11 mouse cellular contexts compared by ENCODE assay signal in genomic region chr8:8621236-8621917, GRCm38 (mm10). TPM values are rescaled to one million over a fixed set of nuclear protein-coding genes. Genes with fewer than 3 reads are reported as not detected.
DNase-seq lines count a peak whose midpoint lies in the region; ATAC-seq and TF ChIP-seq lines count a peak whose summit lies in the region.
"Had no signal": no experiment of that assay in that cellular context is flagged by ENCODE, and none has a peak within 500 bp of the region (broad histone marks: within the 10 kb centered on the region; RNA-seq: fewer than 3 reads in every experiment).

No protein-coding gene starts in this region.

- peak overlapping the region; percentile 37 for H3K4me2 ChIP-seq in forebrain, postnatal 0 days (ENCODE audit: low read depth)
- H3K4me2 ChIP-seq in kidney, embryonic 15.5 days, result no peak overlapping the region
- H3K4me2 ChIP-seq: intestine, embryonic 15.5 days; limb, embryonic 13.5 days; lung, embryonic 14.5 days had no signal

- peaks cover 11% of the 10 kb centered on the region for H3K36me3 ChIP-seq in heart, adult 2 months (ENCODE audit: control insufficient read depth, insufficient read depth, low read length)
- H3K36me3 ChIP-seq in forebrain, postnatal 0 days (ENCODE audit: insufficient read depth), result peaks cover 25% of the 10 kb centered on the region
- peaks cover 62% of the 10 kb centered on the region for H3K36me3 ChIP-seq in limb, embryonic 10.5 days
- peaks cover 57% of the 10 kb centered on the region for H3K36me3 ChIP-seq in kidney, embryonic 15.5 days

- TF ChIP-seq CTCF in heart, adult 2 months (IDR thresholded peaks at IDR 0.05), result no peak
- TF ChIP-seq CTCF in forebrain, postnatal 0 days (IDR thresholded peaks at IDR 0.05; ENCODE audit: low read depth), result no peak

- H3K4me3 ChIP-seq in heart, adult 2 months, result no peak overlapping the region
- H3K4me3 ChIP-seq in forebrain, postnatal 0 days (ENCODE audit: low read depth, low read length), result no peak overlapping the region
- no peak overlapping the region for H3K4me3 ChIP-seq in limb, embryonic 10.5 days
- H3K4me3 ChIP-seq in kidney, embryonic 15.5 days (replicated peaks), result no peak overlapping the region
- H3K4me3 ChIP-seq: intestine, embryonic 15.5 days; limb, embryonic 13.5 days had no signal

- WGBS in heart, adult 2 months, result 85% methylated on average over 16 of the region's 16 CpGs
- WGBS in forebrain, postnatal 0 days, result 53% methylated on average over 16 of the region's 16 CpGs
- WGBS in limb, embryonic 10.5 days, result 90% methylated on average over 16 of the region's 16 CpGs
- WGBS in kidney, embryonic 15.5 days, result 82% methylated on average over 16 of the region's 16 CpGs

- no peaks in the 10 kb centered on the region for H3K79me2 ChIP-seq in heart, adult 2 months (replicated peaks; ENCODE audit: control insufficient read depth, insufficient read depth, low read length)

- H3K4me1 ChIP-seq in heart, adult 2 months (ENCODE audit: control insufficient read depth, insufficient read depth, low read length), result peaks cover 8% of the 10 kb centered on the region
- H3K4me1 ChIP-seq in forebrain, postnatal 0 days (ENCODE audit: insufficient read depth), result peaks cover 40% of the 10 kb centered on the region
- peaks cover 66% of the 10 kb centered on the region for H3K4me1 ChIP-seq in limb, embryonic 10.5 days
- peaks cover 24% of the 10 kb centered on the region for H3K4me1 ChIP-seq in kidney, embryonic 15.5 days

- no peaks in the 10 kb centered on the region for H3K9me3 ChIP-seq in forebrain, postnatal 0 days (ENCODE audit: low read length)
- H3K9me3 ChIP-seq in limb, embryonic 10.5 days (replicated peaks), result no peaks in the 10 kb centered on the region
- H3K9me3 ChIP-seq in kidney, embryonic 15.5 days (replicated peaks), result no peaks in the 10 kb centered on the region
- H3K9me3 ChIP-seq: intestine, embryonic 15.5 days; limb, embryonic 13.5 days had no signal

- no peaks in the 10 kb centered on the region for H3K27me3 ChIP-seq in heart, adult 2 months (ENCODE audit: control insufficient read depth, insufficient read depth, low read length)
- no peaks in the 10 kb centered on the region for H3K27me3 ChIP-seq in forebrain, postnatal 0 days (ENCODE audit: insufficient read depth, low read length)
- H3K27me3 ChIP-seq in limb, embryonic 10.5 days (ENCODE audit: low read depth, poor library complexity, severe bottlenecking), result no peaks in the 10 kb centered on the region
- no peaks in the 10 kb centered on the region for H3K27me3 ChIP-seq in kidney, embryonic 15.5 days
- H3K27me3 ChIP-seq: intestine, embryonic 15.5 days; limb, embryonic 13.5 days had no signal

- DNase-seq in heart, adult 11 months, result peak; percentile 75
- DNase-seq in heart, adult 2 months, result no peak
- peak; percentile 61 for DNase-seq in brain, adult 2 months (ENCODE audit: low read depth, low spot score)
- peak; percentile 85 for DNase-seq in forebrain, postnatal 0 days
- DNase-seq in limb, embryonic 10.5 days (ENCODE audit: low spot score), result no peak
- DNase-seq in adrenal gland, postnatal 36 days, result no peak
- DNase-seq: kidney, postnatal 36 days; lung, embryonic 14.5 days had no signal

- no peak overlapping the region for H3K27ac ChIP-seq in heart, adult 2 months
- peak overlapping the region; percentile 84 for H3K27ac ChIP-seq in forebrain, postnatal 0 days (ENCODE audit: low read depth, low read length)
- H3K27ac ChIP-seq in limb, embryonic 10.5 days, result peak overlapping the region; percentile 84; the same call in 1 of the 2 replicates
- no peak overlapping the region for H3K27ac ChIP-seq in kidney, embryonic 15.5 days
- H3K27ac ChIP-seq: intestine, embryonic 15.5 days; limb, embryonic 13.5 days had no signal

- intact Hi-C loops in heart, adult 2 months (cut with DNase I), result no loop called here

- TF ChIP-seq EP300 in heart, adult 2 months (IDR thresholded peaks at IDR 0.05; ENCODE audit: insufficient read depth, low read depth, low read length), result no peak

- no peak overlapping the region for H3K9ac ChIP-seq in heart, adult 2 months (ENCODE audit: low read depth, low read length)
- H3K9ac ChIP-seq in forebrain, postnatal 0 days, result no peak overlapping the region
- no peak overlapping the region for H3K9ac ChIP-seq in kidney, embryonic 15.5 days
- H3K9ac ChIP-seq: intestine, embryonic 15.5 days; limb, embryonic 13.5 days; lung, embryonic 14.5 days had no signal

- TF ChIP-seq POLR2A in heart, adult 2 months (IDR thresholded peaks at IDR 0.05; ENCODE audit: insufficient read depth, low read depth, low read length), result no peak

- ATAC-seq in forebrain, postnatal 0 days, result peak; percentile 76
- ATAC-seq in kidney, embryonic 15.5 days (replicated peaks; ENCODE audit: low FRiP score), result no peak

RNA-seq across cellular contexts. Expression of gene Efnb2, which starts 39.7 kb away (rescaled TPM):
- total RNA-seq in heart, adult 2 months (2021), result 10 to 100 TPM; 16.8 to 24.1 TPM
- polyA plus RNA-seq in heart, adult 2 months (2012; rRNA removed), result 22.2 and 27.8 TPM in 2 replicates
- total RNA-seq in forebrain, postnatal 0 days (2014; rRNA removed), result 50.9 and 53.5 TPM in 2 replicates
- 29.5 and 29.6 TPM in 2 replicates for polyA plus RNA-seq in forebrain, postnatal 0 days (2015; fragmentation: Nextera tagmentation; extraction: Ambion mirVana)
- 27.3 and 28.5 TPM in 2 replicates for polyA plus RNA-seq in limb, embryonic 10.5 days (2016; fragmentation: Nextera tagmentation; extraction: Ambion mirVana)
- 26.2 TPM in 2 replicates for polyA plus RNA-seq in kidney, embryonic 15.5 days (2015; fragmentation: Nextera tagmentation; extraction: Ambion mirVana)
- 10 to 100 TPM; 12.5 to 33.4 TPM for total RNA-seq in adrenal gland, postnatal 36 days (2021)

Comparison
In these comparisons a context has a peak if more than half of its experiments do, and no peak if none do; other contexts are left out.
1. DNase-seq: peak in heart, adult 11 months (single experiment), brain, adult 2 months (single experiment) and forebrain, postnatal 0 days (single experiment); none in heart, adult 2 months (0 of 2), limb, embryonic 10.5 days (single experiment) and adrenal gland, postnatal 36 days (0 of 2).
2. H3K27ac ChIP-seq: peak in forebrain, postnatal 0 days (single experiment) and limb, embryonic 10.5 days (single experiment); none in heart, adult 2 months (single experiment) and kidney, embryonic 15.5 days (single experiment).